Mouse (Mus musculus) embryonic facial prominence, embryonic 15.5 days (tissue): Measurements from ENCODE around the gene Ube2h. TPM values are rescaled to one million over a fixed set of nuclear protein-coding genes. Genes with fewer than 3 reads are reported as not detected.

Source experiments
- ATAC-seq: fragments of 200-750 bp; cut with Nextera tagmentation; 2 replicates; pipeline ENCODE4 v1.8.0; 2017; ENCODE audit warnings: low read depth, moderate TSS enrichment; ENCODE audit not compliant: insufficient number of reproducible peaks, low FRiP score, low TSS enrichment
- H3K27ac ChIP-seq: fragments of 300-500 bp; sonication (generic); replicated peaks from 2 replicates; pipeline ENCODE4 v1.5.1; 2015; ENCODE audit warnings: mild to moderate bottlenecking, inconsistent platforms
- H3K27me3 ChIP-seq: fragments of 300-500 bp; sonication (generic); 2 replicates; pipeline ENCODE4 v1.6.1; 2015; ENCODE audit warnings: inconsistent platforms
- H3K36me3 ChIP-seq: fragments of 300-500 bp; sonication (generic); 2 replicates; pipeline ENCODE4 v1.6.1; 2015; ENCODE audit warnings: mild to moderate bottlenecking, inconsistent platforms
- H3K4me1 ChIP-seq: fragments of 300-500 bp; sonication (generic); 2 replicates; pipeline ENCODE4 v1.6.1; 2015; ENCODE audit warnings: inconsistent platforms
- H3K4me2 ChIP-seq: fragments of 300-500 bp; sonication (generic); replicated peaks from 2 replicates; pipeline ENCODE4 v1.6.1; 2015; ENCODE audit warnings: mild to moderate bottlenecking, inconsistent platforms
- H3K4me3 ChIP-seq: fragments of 300-500 bp; sonication (generic); replicated peaks from 2 replicates; pipeline ENCODE4 v1.5.1; 2015; ENCODE audit warnings: mild to moderate bottlenecking, inconsistent platforms
- H3K9ac ChIP-seq: fragments of 300-500 bp; sonication (generic); 2 replicates; pipeline ENCODE4 v1.6.1; 2015; ENCODE audit warnings: inconsistent platforms
- H3K9me3 ChIP-seq: fragments of 300-500 bp; sonication (generic); replicated peaks from 2 replicates; pipeline ENCODE4 v1.6.1; 2016; ENCODE audit warnings: inconsistent platforms
- WGBS: fragments of 180-500 bp; shearing (Covaris S2); methylation state at CpG from one replicate; pipeline ENCODE4 v1.1.7; 2015; 5-methylcytosine and 5-hydroxymethylcytosine counted together
- polyA plus RNA-seq: library from polyadenylated mRNA; unstranded; fragments of >200 nt; fragmentation: Nextera tagmentation; extraction: Ambion mirVana; gene quantifications from 2 replicates; pipeline ENCODE4 v1.2.1, GENCODE M21; 2015

Ube2h gene
- polyA plus RNA-seq: 46.6 and 46.9 TPM in 2 replicates

DNA sequence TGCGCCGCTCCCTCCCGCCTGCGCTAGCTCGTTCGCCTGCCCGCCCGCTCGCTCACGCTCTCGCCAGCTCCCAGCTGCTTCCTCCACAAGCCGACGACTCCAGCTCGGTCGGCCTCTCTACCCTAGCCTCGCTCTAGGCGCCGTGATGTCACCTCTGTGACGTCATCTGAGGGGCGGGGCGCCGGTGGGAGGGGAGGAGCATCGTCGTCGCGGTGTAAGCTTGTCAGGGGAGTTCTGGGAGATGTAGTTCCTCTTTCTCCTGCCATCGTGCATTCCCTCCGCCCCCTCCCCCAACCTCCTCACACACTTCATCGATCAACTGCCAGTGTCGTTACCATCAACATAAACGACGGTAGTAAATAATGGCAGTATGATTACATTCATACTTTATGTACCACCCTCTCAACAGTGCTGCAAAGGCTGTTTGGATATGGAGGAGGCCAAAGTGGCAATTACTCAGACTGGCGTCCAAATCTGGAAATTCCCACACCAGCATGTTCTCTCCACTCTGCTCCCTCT lies at the start of gene Ube2h:
Gene Ube2h, minus strand, starts transcription at position 141 of the 519 bp plus-strand sequence.
- Histone ChIP-seq H3K4me1 (peaks cover 32% of the 10 kb centered on the region), H3K36me3 (no peaks in the 10 kb centered on the region), H3K9ac (peak within 1 kb of the TSS; percentile 81), H3K27me3 (no peaks in the 10 kb centered on the region), H3K27ac (peak within 1 kb of the TSS; percentile 94), H3K4me3 (peak within 1 kb of the TSS; percentile 70), H3K9me3 (no peaks in the 10 kb centered on the region), H3K4me2 (peak within 1 kb of the TSS; percentile 78)
- peak; percentile 93 for ATAC-seq
- WGBS: 1% methylated on average over 33 of the region's 33 CpGs

DNA sequence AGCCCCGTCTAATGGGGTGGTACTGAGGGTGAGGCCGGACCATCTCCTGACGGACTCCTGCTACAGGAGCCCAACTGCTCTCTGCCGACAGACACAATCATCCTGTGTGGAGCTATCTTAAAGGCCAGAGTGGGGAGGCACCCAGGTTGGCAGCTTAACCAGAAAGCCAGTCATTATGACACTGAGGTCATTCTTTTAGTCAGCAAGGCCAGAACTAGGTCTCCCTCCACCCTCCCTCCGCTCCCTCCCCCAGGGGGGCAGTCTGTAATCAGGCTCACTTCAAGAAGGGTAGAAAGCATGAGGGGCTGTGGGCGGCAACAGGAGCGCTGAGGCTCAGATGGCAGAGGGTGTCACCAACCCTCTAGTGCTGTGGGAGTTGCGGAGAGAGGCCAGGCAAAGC lies 49.3 kb upstream of the Ube2h start:
- Histone ChIP-seq H3K4me2 (no peak overlapping the region), H3K27ac (no peak overlapping the region), H3K4me3 (no peak overlapping the region), H3K27me3 (no peaks in the 10 kb centered on the region), H3K9ac (no peak overlapping the region), H3K36me3 (no peaks in the 10 kb centered on the region), H3K9me3 (no peaks in the 10 kb centered on the region), H3K4me1 (0 out of 2 replicates have a peak, but pooled peaks cover 3% of the 10 kb centered on the region)
- no peak for ATAC-seq
- 74% methylated on average over 8 of the region's 8 CpGs for WGBS

DNA sequence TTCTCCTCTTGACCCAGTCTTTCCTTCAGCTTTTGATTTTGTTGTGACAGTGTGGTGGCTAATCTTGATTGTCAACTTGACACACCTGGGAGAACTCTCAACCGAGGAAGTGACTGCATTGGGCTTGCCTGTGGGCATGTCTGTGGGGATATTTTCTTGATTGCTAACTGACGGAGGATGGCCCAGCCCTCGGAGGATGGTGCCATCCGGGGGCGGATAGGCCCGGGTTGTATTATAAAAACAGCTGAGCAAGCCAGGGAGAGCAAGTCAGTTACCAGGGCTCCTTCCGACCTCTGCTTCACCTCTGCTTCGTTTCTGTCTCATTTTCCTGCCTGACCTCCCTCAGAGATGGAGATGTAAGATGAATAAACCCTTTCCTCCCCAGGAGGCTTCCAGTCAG lies 48.4 kb upstream of the Ube2h start:
- H3K9ac ChIP-seq: no peak overlapping the region
- no peaks in the 10 kb centered on the region for H3K9me3 ChIP-seq
- H3K27ac ChIP-seq: no peak overlapping the region
- no peak overlapping the region for H3K4me2 ChIP-seq
- no peak overlapping the region for H3K4me3 ChIP-seq
- H3K36me3 ChIP-seq: no peaks in the 10 kb centered on the region
- WGBS: 17% methylated on average over 8 of the region's 8 CpGs
- ATAC-seq: no peak
- no peaks in the 10 kb centered on the region for H3K27me3 ChIP-seq
- H3K4me1 ChIP-seq: 0 out of 2 replicates have a peak, but pooled peaks cover 3% of the 10 kb centered on the region

DNA sequence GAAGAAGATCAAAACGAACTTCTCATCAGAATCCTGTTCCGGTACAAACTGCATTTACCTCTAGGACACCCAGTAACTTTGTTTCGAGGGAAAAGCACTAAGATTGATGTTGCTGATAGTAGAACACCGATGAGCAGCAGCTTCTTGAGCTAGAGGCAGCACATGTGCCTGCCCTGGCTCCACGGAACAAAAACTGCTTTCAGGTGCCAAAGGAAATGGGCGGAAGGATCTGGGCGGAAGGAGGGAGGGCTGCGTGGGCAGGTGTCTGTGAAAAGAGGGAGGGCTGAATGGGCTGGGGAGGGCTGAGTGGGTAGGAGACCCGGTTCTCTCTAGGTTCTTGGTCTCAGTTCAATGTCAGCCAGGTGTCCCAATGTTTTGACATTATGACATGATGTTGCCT lies 47.0 kb upstream of the Ube2h start:
- H3K9ac ChIP-seq: no peak overlapping the region
- WGBS: 71% methylated on average over 9 of the region's 9 CpGs

DNA sequence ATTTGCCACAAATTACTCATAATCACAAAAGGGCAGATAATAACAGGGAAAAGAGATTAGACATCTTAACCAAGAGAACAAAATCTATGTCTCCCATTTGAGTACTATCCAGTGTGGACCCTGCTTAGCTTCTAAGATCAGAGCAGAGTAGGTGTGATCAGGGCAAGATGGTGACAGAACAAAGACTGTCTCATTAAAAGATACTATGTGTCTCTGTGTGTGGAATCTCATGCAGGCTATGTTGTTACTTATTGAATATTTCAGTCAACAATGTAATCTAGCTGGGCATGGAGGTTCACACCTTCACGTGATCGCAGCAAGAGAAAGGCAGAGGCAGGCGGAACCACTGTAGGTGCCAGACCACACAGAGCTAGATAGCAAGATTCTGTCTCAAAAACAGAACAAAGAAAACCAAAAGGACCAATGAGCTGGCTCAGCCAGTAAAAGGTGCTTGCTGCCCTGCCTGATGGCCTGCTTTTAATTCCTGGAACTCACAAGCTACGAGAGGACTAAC lies 43.0 kb upstream of the Ube2h start:
- Histone ChIP-seq H3K27me3 (no peaks in the 10 kb centered on the region), H3K36me3 (no peaks in the 10 kb centered on the region), H3K4me1 (no peaks in the 10 kb centered on the region), H3K4me3 (no peak overlapping the region), H3K4me2 (no peak overlapping the region), H3K9me3 (no peaks in the 10 kb centered on the region), H3K27ac (no peak overlapping the region), H3K9ac (no peak overlapping the region)
- ATAC-seq: no peak
- WGBS: 82% methylated on average over 4 of the region's 4 CpGs

More for the DNA sequence above, 47.0 kb upstream of the Ube2h start:
- Histone ChIP-seq H3K4me2 (no peak overlapping the region), H3K4me3 (no peak overlapping the region), H3K27ac (no peak overlapping the region), H3K27me3 (no peaks in the 10 kb centered on the region), H3K36me3 (no peaks in the 10 kb centered on the region), H3K4me1 (0 out of 2 replicates have a peak, but pooled peaks cover 3% of the 10 kb centered on the region), H3K9me3 (no peaks in the 10 kb centered on the region)
- ATAC-seq: no peak

DNA sequence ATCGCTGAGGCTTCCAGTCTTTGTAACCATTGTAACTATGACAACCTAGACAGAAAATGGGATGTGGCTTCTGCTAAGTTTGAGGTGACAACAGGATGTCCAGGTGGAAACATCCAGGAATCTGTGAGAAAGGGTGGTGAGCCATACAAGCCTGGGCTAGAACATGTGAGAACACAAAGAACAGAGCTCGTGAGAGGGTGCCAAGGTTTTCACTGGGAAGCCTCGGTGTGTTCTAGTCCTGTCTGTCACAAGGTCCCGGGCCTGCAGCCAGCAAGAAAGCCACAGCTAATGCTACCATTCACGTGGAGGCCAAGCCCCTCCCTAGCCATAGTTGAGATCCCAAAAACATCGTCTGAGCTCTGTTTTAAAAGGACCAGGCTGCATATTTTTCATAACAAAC lies 42.4 kb upstream of the Ube2h start:
- Histone ChIP-seq H3K27ac (no peak overlapping the region), H3K27me3 (no peaks in the 10 kb centered on the region), H3K9ac (no peak overlapping the region), H3K4me1 (no peaks in the 10 kb centered on the region), H3K36me3 (no peaks in the 10 kb centered on the region), H3K4me2 (no peak overlapping the region), H3K9me3 (no peaks in the 10 kb centered on the region), H3K4me3 (no peak overlapping the region)
- 42% methylated on average over 6 of the region's 6 CpGs for WGBS
- ATAC-seq: no peak

DNA sequence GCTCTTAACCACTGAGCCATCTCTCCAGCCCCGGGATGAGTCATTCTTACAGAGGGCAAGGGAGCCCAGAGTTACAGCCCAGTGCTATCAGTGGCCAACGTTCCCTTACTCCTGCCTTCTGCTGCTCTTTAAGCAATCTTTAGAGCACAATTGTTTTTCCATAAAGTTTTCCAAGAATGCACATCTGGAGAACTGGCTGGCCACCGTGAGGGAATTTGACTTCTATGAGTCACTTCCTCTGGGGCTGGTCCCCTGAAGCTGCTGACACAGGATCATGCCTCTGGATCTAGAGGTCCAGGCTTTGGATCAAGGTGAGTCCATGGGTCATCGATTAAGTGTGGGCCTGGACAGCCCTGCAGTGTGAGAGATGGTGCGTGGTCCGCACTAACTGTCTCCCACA lies 39.7 kb upstream of the Ube2h start:
- no peaks in the 10 kb centered on the region for H3K9me3 ChIP-seq
- H3K36me3 ChIP-seq: no peaks in the 10 kb centered on the region
- H3K27ac ChIP-seq: peak overlapping the region; percentile 63
- WGBS: 62% methylated on average over 6 of the region's 6 CpGs
- H3K27me3 ChIP-seq: no peaks in the 10 kb centered on the region
- H3K4me2 ChIP-seq: no peak overlapping the region
- H3K4me3 ChIP-seq: no peak overlapping the region
- no peaks in the 10 kb centered on the region for H3K4me1 ChIP-seq
- ATAC-seq: no peak
- no peak overlapping the region for H3K9ac ChIP-seq

DNA sequence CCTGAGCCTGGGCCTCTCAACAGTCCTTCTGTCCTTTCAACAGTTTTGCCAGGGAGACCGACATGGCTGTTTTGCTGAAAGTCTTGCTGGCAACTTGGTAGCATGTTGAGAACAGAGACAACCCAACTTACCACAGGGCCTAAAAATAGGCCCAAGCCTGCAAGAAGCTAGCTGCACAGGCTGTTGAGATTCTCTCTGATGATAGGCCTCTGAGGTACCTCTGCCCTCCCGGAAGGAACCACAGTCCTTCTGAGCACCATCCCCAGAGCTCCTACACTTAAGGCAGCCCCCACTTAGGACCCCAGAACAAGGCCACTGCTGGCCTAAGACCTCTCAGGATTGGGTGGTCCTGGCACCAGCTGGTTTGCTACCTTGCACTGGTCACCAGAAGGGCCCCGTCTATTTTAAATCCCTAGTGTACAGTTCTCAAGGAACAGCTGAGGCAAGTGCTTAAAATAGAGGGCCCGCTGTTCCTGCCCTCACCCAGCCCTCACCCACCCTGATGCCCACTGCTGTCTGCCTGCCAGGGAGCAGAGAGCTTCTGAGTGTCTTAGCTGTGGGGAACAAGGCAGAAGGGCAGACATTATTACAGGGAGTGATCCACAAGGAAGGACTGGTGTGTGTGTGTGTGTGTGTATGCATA lies 36.0 kb upstream of the Ube2h start:
- Histone ChIP-seq H3K4me3 (no peak overlapping the region), H3K27me3 (no peaks in the 10 kb centered on the region), H3K9ac (no peak overlapping the region), H3K36me3 (no peaks in the 10 kb centered on the region), H3K9me3 (no peaks in the 10 kb centered on the region), H3K4me1 (no peaks in the 10 kb centered on the region), H3K27ac (no peak overlapping the region), H3K4me2 (no peak overlapping the region)
- peak; percentile 68; the same call in 1 of the 2 replicates for ATAC-seq
- 85% methylated on average over 4 of the region's 4 CpGs for WGBS

DNA sequence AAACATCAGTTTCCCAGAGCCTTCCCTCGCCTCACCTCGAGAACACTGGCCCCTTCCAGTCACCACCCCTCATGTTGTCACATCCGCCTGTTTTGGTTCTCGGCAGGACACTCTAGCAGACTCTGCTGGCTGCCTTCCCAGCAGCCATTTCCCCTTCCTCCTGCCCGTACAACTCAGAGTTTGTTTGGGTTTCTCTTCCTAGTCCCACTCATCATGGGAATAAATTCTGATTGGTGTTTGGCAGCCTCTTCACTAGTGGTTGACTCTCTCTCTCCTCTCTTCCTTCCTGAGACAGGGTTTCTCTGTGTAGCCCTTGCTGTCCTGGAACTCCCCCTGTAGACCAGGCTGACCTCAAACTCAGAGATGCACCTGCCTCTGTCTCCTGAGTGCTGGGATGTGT lies 32.6 kb upstream of the Ube2h start:
- Histone ChIP-seq H3K27ac (peak overlapping the region; percentile 23; the same call in 1 of the 2 replicates), H3K4me3 (0 out of 2 replicates have a peak overlapping the region, but pooled peaks have one; percentile 10), H3K4me1 (no peaks in the 10 kb centered on the region), H3K9me3 (no peaks in the 10 kb centered on the region), H3K9ac (no peak overlapping the region), H3K36me3 (no peaks in the 10 kb centered on the region), H3K27me3 (no peaks in the 10 kb centered on the region), H3K4me2 (peak overlapping the region; percentile 28; the same call in 1 of the 2 replicates)
- ATAC-seq: no peak; the same call in 1 of the 2 replicates
- WGBS: 6% methylated on average over 5 of the region's 5 CpGs

DNA sequence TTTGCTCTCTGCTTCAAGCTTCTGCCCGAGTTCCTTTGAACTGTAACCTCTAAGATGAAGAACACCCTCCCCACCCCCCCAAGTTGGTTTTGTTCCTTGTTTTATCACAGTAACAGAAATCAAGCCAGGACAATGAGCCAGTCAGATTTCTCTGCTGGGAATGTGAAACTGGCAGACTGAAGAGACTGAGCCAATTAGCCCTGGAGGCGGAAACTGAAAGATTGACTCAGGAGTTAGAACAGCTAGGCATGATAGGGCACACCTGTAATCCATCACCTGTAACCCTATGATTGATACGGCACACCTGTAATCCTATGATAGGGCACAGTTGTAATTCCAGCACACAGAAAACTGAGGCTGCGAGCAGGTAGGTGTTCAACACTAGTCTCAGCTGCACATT lies 27.9 kb upstream of the Ube2h start:
- no peaks in the 10 kb centered on the region for H3K4me1 ChIP-seq
- no peak overlapping the region for H3K27ac ChIP-seq
- H3K4me2 ChIP-seq: no peak overlapping the region
- no peaks in the 10 kb centered on the region for H3K27me3 ChIP-seq
- H3K9ac ChIP-seq: no peak overlapping the region
- H3K9me3 ChIP-seq: no peaks in the 10 kb centered on the region
- no peak for ATAC-seq
- H3K36me3 ChIP-seq: no peaks in the 10 kb centered on the region
- 29% methylated on average over 4 of the region's 4 CpGs for WGBS
- no peak overlapping the region for H3K4me3 ChIP-seq

DNA sequence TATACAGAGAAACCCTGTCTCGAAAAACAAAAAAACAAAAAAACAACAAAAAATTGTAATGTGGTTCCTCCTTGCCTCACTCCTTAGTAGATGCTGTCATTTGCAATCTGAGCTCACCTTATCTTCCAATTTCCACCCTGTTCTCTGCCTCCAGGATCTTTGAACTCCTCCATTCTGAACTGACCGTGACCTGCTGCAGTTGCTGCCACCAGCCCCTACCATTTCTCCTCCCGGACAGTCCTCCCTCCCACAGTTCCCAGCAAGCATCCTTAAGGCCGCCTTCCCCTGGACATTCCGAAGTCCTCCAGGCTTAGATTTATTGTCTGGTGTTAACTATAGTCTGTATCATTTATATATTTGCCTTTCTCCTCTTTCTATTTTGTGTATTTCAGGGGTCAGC lies 26.4 kb upstream of the Ube2h start:
- H3K4me2 ChIP-seq: no peak overlapping the region
- ATAC-seq: no peak
- no peak overlapping the region for H3K9ac ChIP-seq
- H3K9me3 ChIP-seq: no peaks in the 10 kb centered on the region
- no peaks in the 10 kb centered on the region for H3K4me1 ChIP-seq
- H3K27me3 ChIP-seq: no peaks in the 10 kb centered on the region
- H3K36me3 ChIP-seq: no peaks in the 10 kb centered on the region
- H3K27ac ChIP-seq: no peak overlapping the region
- whole genome bisulfite sequencing: 78% methylated on average over 5 of the region's 5 CpGs
- no peak overlapping the region for H3K4me3 ChIP-seq
